Mouse (Mus musculus): Measurements from ENCODE around the gene Hist1h4b.

The Hist1h4b gene

GRCm38 (mm10) chr13:23806422-23807052 is 49.7 kb downstream of the Hist1h4b start, which contains the start of gene Slc17a2:
Slc17a2 (plus strand) TSS chr13:23806993.
- DNase-seq: peak; percentile 26 to 46

Data from kidney, postnatal 25 days (tissue).